Mouse (Mus musculus) E14TG2a.4 (cell line): ENCODE measurements at regions not wholly inside any gene's neighbourhood (a gene's known extent, or its start where the extent isn't known, plus 50 kb on each side); places are given as distances from the start of the nearest gene placed in this dataset.

Experiments used
- CTCF ChIP-seq: conservative IDR thresholded peaks from 2 replicates; pipeline ENCODE4 v1.5.1; 2014; ENCODE audit warnings: low read length
- NANOG ChIP-seq: IDR thresholded peaks from 2 replicates; pipeline ENCODE4 v1.6.1; 2014; ENCODE audit warnings: borderline replicate concordance, low read length, mixed read lengths

DNA sequence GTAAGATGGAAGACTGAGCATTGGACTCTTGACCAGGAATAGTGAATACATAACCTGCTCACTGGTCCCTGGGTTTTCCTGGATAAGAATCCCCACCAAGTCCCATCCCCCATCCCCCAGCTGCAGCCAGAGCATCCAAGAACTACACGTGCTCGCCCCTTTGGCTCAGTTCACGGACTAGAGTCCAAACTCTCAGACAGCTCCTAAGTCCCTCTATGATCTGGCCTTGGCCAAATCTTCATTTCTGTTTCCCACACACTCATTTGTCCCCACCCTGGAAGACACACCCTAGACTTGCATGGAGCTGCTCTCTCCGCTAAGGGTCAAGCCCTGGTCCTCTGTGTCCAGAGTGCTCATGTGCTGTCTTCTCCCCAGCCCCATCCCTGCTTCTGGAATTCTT lies 139.9 kb downstream of the Tmx1 start:
- no peak for TF ChIP-seq NANOG
- no peak for TF ChIP-seq CTCF
